Mouse (Mus musculus) testis, adult 2 months (tissue): ENCODE measurements around the gene Sacs.

Source experiments
- CTCF ChIP-seq: fragments of 200-500 bp; IDR thresholded peaks from 2 replicates; pipeline ENCODE4 v1.5.1; 2012; ENCODE audit warnings: low read depth, mild to moderate bottlenecking, inconsistent platforms, low read length, moderate library complexity; ENCODE audit not compliant: control insufficient read depth, insufficient read depth, insufficient replicate concordance
- POLR2A ChIP-seq: fragments of 200-500 bp; IDR thresholded peaks from 2 replicates; pipeline ENCODE4 v1.6.1; 2012; ENCODE audit warnings: low read depth, mild to moderate bottlenecking, inconsistent platforms, low read length, moderate library complexity; ENCODE audit not compliant: control insufficient read depth

DNA sequence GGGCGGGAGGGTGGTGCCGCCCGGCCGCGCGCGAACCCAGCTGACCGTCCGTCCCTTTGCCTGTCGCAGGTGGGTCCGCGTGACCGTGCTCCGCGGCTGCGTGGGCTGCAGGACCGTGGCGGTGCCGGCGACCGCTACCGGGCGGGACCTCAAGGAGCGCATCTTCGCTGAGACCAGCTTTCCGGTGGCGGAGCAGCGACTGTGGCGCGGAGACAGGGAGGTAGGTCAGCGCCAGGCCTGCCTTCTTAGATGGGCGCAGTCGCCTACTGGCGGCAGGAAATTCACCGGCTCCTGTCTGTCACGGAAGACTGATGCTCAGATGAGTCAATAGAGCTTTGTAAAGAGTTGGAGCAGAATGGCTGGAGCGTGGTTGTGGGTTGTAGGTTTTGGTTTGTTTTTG, 35.0 kb downstream of the Sacs start:
- TF ChIP-seq POLR2A (no peak; the same call in 1 of the 2 replicates), CTCF (no peak)
